Mouse (Mus musculus): ENCODE measurements around the gene Otud4.

The Otud4 gene

GRCm38 (mm10) chr8:79639586-79640451 lies at the start of gene Otud4:
Gene Otud4 (plus strand): TSS chr8:79639618.
- peak; percentile 63 to 65 for DNase-seq

GRCm38 (mm10) chr8:79600962-79601361 lies 38.5 kb upstream of the Otud4 start:
- DNase-seq, result no peak

- DNase-seq, result peak in 1 of 2 experiments; percentile 29
Observed at GRCm38 (mm10) chr8:79603204-79603603, 36.2 kb upstream of the Otud4 start.

- peak in 1 of 2 experiments; percentile 31 for DNase-seq
Observed at GRCm38 (mm10) chr8:79606225-79606624, 33.2 kb upstream of the Otud4 start.

- no peak for DNase-seq
Observed at GRCm38 (mm10) chr8:79606751-79607300, 32.6 kb upstream of the Otud4 start.

GRCm38 (mm10) chr8:79608701-79609100 lies 30.7 kb upstream of the Otud4 start:
- no peak for DNase-seq

GRCm38 (mm10) chr8:79610268-79610667 lies 29.1 kb upstream of the Otud4 start:
- DNase-seq, result no peak

GRCm38 (mm10) chr8:79612298-79612697 lies 27.1 kb upstream of the Otud4 start:
- DNase-seq, result no peak

- DNase-seq, result no peak
Observed at GRCm38 (mm10) chr8:79612965-79613364, 26.5 kb upstream of the Otud4 start.

GRCm38 (mm10) chr8:79615741-79616350 lies 23.6 kb upstream of the Otud4 start:
- no peak for DNase-seq

GRCm38 (mm10) chr8:79618906-79619305 lies 20.5 kb upstream of the Otud4 start:
- no peak for DNase-seq

GRCm38 (mm10) chr8:79619353-79619752 lies 20.1 kb upstream of the Otud4 start:
- DNase-seq, result no peak

- no peak for DNase-seq
Observed at GRCm38 (mm10) chr8:79620000-79620399, 19.4 kb upstream of the Otud4 start.

- no peak for DNase-seq
Observed at GRCm38 (mm10) chr8:79620489-79621276, 18.7 kb upstream of the Otud4 start.

- DNase-seq, result no peak
Observed at GRCm38 (mm10) chr8:79622346-79622745, 17.1 kb upstream of the Otud4 start.

- DNase-seq, result no peak
Observed at GRCm38 (mm10) chr8:79623351-79623750, 16.1 kb upstream of the Otud4 start.

- no peak for DNase-seq
Observed at GRCm38 (mm10) chr8:79624416-79624815, 15.0 kb upstream of the Otud4 start.

- no peak for DNase-seq
Observed at GRCm38 (mm10) chr8:79626213-79626612, 13.2 kb upstream of the Otud4 start.

GRCm38 (mm10) chr8:79635491-79635890 lies 3.9 kb upstream of the Otud4 start:
- no peak for DNase-seq

- no peak for DNase-seq
Observed at GRCm38 (mm10) chr8:79636151-79636550, 3.3 kb upstream of the Otud4 start.

- no peak for DNase-seq
Observed at GRCm38 (mm10) chr8:79637237-79637636, 2.2 kb upstream of the Otud4 start.

GRCm38 (mm10) chr8:79638001-79638706 lies 1.3 kb upstream of the Otud4 start:
- peak; percentile 61 to 71 for DNase-seq

Measured in cerebellum, postnatal 14 days (tissue).